Mouse (Mus musculus): ENCODE measurements around the gene Fam135a. TPM values are rescaled to one million over a fixed set of nuclear protein-coding genes. Genes with fewer than 3 reads are reported as not detected.
"Not testable (repeated sequence)": the region's sequence is repeated elsewhere in the genome, so short reads cannot be mapped to it uniquely, and the experiment has no call there.

The Fam135a gene
- polyA plus RNA-seq, 1 experiment = 41.3 TPM

- TF ChIP-seq CTCF (IDR thresholded peaks at IDR 0.05; ENCODE audit: borderline replicate concordance, extremely low read depth, insufficient read depth, insufficient read length) (no peak), POLR2A (IDR thresholded peaks at IDR 0.05; ENCODE audit: borderline replicate concordance, extremely low read depth, insufficient read depth, insufficient read length, poor library complexity, severe bottlenecking) (no peak)
- DNase-seq (ENCODE audit: low read depth) = no peak
Measured at GRCm38 (mm10) chr1:23998866-23999265, 101.3 kb downstream of the Fam135a start.

- TF ChIP-seq POLR2A (IDR thresholded peaks at IDR 0.05; ENCODE audit: borderline replicate concordance, extremely low read depth, insufficient read depth, insufficient read length, poor library complexity, severe bottlenecking) (no peak), CTCF (IDR thresholded peaks at IDR 0.05; ENCODE audit: borderline replicate concordance, extremely low read depth, insufficient read depth, insufficient read length) (no peak)
- no peak for DNase-seq (ENCODE audit: low read depth)
Measured at GRCm38 (mm10) chr1:23998120-23998810, 101.9 kb downstream of the Fam135a start.

GRCm38 (mm10) chr1:23997493-23997892 is 102.6 kb downstream of the Fam135a start:
- no peak for TF ChIP-seq POLR2A (IDR thresholded peaks at IDR 0.05; ENCODE audit: borderline replicate concordance, extremely low read depth, insufficient read depth, insufficient read length, poor library complexity, severe bottlenecking)
- no peak for TF ChIP-seq CTCF (IDR thresholded peaks at IDR 0.05; ENCODE audit: borderline replicate concordance, extremely low read depth, insufficient read depth, insufficient read length)
- DNase-seq (ENCODE audit: low read depth) = no peak

GRCm38 (mm10) chr1:23995420-23995819 is 104.7 kb downstream of the Fam135a start:
- no peak for TF ChIP-seq CTCF (IDR thresholded peaks at IDR 0.05; ENCODE audit: borderline replicate concordance, extremely low read depth, insufficient read depth, insufficient read length)
- no peak for TF ChIP-seq POLR2A (IDR thresholded peaks at IDR 0.05; ENCODE audit: borderline replicate concordance, extremely low read depth, insufficient read depth, insufficient read length, poor library complexity, severe bottlenecking)
- no peak for DNase-seq (ENCODE audit: low read depth)

DNA sequence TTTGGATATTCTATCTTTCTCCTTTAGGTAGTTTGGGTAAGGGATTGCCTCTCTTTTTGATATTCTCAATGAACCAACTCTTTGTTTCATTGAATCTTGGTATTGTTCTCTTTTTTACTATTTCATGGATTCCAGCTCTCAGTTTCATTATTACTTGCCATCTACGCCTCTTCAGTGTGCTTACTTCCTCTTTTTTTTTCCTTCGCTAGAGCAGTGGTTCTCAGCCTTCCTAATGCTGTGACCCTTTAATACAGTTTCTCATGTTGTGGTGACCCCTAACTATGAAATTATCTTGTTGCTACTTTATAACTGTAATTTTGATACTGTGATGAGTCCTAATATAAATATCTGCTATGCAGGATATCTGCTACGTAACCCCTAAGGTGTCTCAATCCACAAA is 117.0 kb downstream of the Fam135a start:
- TF ChIP-seq CTCF (IDR thresholded peaks at IDR 0.05; ENCODE audit: borderline replicate concordance, extremely low read depth, insufficient read depth, insufficient read length) = no peak
- no peak for TF ChIP-seq POLR2A (IDR thresholded peaks at IDR 0.05; ENCODE audit: borderline replicate concordance, extremely low read depth, insufficient read depth, insufficient read length, poor library complexity, severe bottlenecking)
- DNase-seq (ENCODE audit: low read depth) = no peak

- TF ChIP-seq POLR2A (IDR thresholded peaks at IDR 0.05; ENCODE audit: borderline replicate concordance, extremely low read depth, insufficient read depth, insufficient read length, poor library complexity, severe bottlenecking) (no peak), CTCF (IDR thresholded peaks at IDR 0.05; ENCODE audit: borderline replicate concordance, extremely low read depth, insufficient read depth, insufficient read length) (no peak)
- no peak for DNase-seq (ENCODE audit: low read depth)
Measured at GRCm38 (mm10) chr1:23978281-23978680, 121.9 kb downstream of the Fam135a start.

DNA sequence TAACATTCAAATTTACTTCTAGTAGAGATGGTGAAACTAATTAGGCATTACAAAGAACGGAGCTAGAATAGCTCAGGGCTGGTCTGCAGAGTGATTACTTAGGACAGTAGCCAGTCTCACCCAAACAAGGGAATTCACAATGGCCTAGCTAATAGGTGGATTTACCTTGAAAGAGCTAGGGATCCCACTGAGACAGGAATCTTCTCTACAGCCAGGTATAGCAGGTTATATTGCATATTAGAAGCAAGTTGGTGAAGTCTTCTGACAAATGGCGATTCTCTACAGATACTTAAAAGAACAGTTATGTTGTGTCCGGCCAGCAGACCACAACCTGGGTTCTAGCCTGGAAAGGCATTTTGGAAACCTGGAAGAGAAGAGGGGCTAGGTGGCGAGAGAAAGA is 129.0 kb downstream of the Fam135a start:
- not testable (repeated sequence) for DNase-seq (ENCODE audit: low read depth)

GRCm38 (mm10) chr1:23968027-23968725 is 132.0 kb downstream of the Fam135a start:
- no peak for DNase-seq (ENCODE audit: low read depth)
- TF ChIP-seq POLR2A (IDR thresholded peaks at IDR 0.05; ENCODE audit: borderline replicate concordance, extremely low read depth, insufficient read depth, insufficient read length, poor library complexity, severe bottlenecking) = no peak
- TF ChIP-seq CTCF (IDR thresholded peaks at IDR 0.05; ENCODE audit: borderline replicate concordance, extremely low read depth, insufficient read depth, insufficient read length) = no peak

GRCm38 (mm10) chr1:23966226-23966625 is 133.9 kb downstream of the Fam135a start:
- no peak for DNase-seq (ENCODE audit: low read depth)
- TF ChIP-seq POLR2A (IDR thresholded peaks at IDR 0.05; ENCODE audit: borderline replicate concordance, extremely low read depth, insufficient read depth, insufficient read length, poor library complexity, severe bottlenecking) = no peak
- TF ChIP-seq CTCF (IDR thresholded peaks at IDR 0.05; ENCODE audit: borderline replicate concordance, extremely low read depth, insufficient read depth, insufficient read length) = no peak

Other genes with a start within 250 kb of the Fam135a start
- gene Smap1, start 178.0 kb downstream of the Fam135a start, polyA plus RNA-seq (2012; rRNA removed) = 124 and 156 TPM in 2 replicates
- gene Sdhaf4, start 94.7 kb downstream of the Fam135a start, polyA plus RNA-seq (2012; rRNA removed) = 48.9 and 56.5 TPM in 2 replicates
- 1.4 and 1.5 TPM in 2 replicates for gene Col9a1, start 77.3 kb upstream of the Fam135a start, polyA plus RNA-seq (2012; rRNA removed)

Data from brain, embryonic 14.5 days (tissue).